Mouse (Mus musculus) forebrain, embryonic 12.5 days (tissue): ENCODE measurements at regions not wholly inside any gene's neighbourhood (a gene's known extent, or its start where the extent isn't known, plus 50 kb on each side); places are given as distances from the start of the nearest gene placed in this dataset. TPM values are rescaled to one million over a fixed set of nuclear protein-coding genes. Genes with fewer than 3 reads are reported as not detected.

ENCODE experiments used
- ATAC-seq: fragments of 200-750 bp; cut with Nextera tagmentation; 2 replicates; pipeline ENCODE4 v1.8.0; 2017; ENCODE audit warnings: moderate TSS enrichment; ENCODE audit not compliant: low FRiP score
- H3K27ac ChIP-seq: fragments of 300-500 bp; sonication (generic); 2 replicates; pipeline ENCODE4 v1.5.1; 2016; ENCODE audit warnings: mild to moderate bottlenecking
- H3K27me3 ChIP-seq: fragments of 300-500 bp; sonication (generic); 2 replicates; pipeline ENCODE4 v1.6.1; 2016; ENCODE audit warnings: mild to moderate bottlenecking
- H3K36me3 ChIP-seq: fragments of 300-500 bp; sonication (generic); replicated peaks from 2 replicates; pipeline ENCODE4 v1.6.1; 2016; ENCODE audit warnings: mild to moderate bottlenecking
- H3K4me1 ChIP-seq: fragments of 300-500 bp; sonication (generic); 2 replicates; pipeline ENCODE4 v1.6.1; 2016
- H3K4me2 ChIP-seq: fragments of 300-500 bp; sonication (generic); 2 replicates; pipeline ENCODE4 v1.6.1; 2016; ENCODE audit warnings: mild to moderate bottlenecking, moderate library complexity
- H3K4me3 ChIP-seq: fragments of 300-500 bp; sonication (generic); replicated peaks from 2 replicates; pipeline ENCODE4 v1.5.1; 2016; ENCODE audit warnings: mild to moderate bottlenecking
- H3K9ac ChIP-seq: fragments of 300-500 bp; sonication (generic); 2 replicates; pipeline ENCODE4 v1.6.1; 2016; ENCODE audit warnings: mild to moderate bottlenecking
- H3K9me3 ChIP-seq: fragments of 300-500 bp; sonication (generic); 2 replicates; pipeline ENCODE4 v1.6.1; 2016
- WGBS: fragments of 180-500 bp; shearing (Covaris S2); methylation state at CpG from one replicate; pipeline ENCODE4 v1.1.7; 2016; 5-methylcytosine and 5-hydroxymethylcytosine counted together
- microRNA-seq: library from miRNA; unstranded; fragments of <30 nt; microRNA quantifications from one replicate; pipeline ENCODE4, GENCODE M21; 2017

GRCm38 (mm10) chr3:38538309-38538708 is 53.7 kb upstream of the Ankrd50 start:
- 71% methylated on average over 2 of the region's 2 CpGs for WGBS
- Histone ChIP-seq H3K9ac (no peak overlapping the region), H3K9me3 (no peaks in the 10 kb centered on the region), H3K4me2 (no peak overlapping the region), H3K27ac (no peak overlapping the region), H3K27me3 (no peaks in the 10 kb centered on the region), H3K4me3 (no peak overlapping the region), H3K36me3 (no peaks in the 10 kb centered on the region), H3K4me1 (no peaks in the 10 kb centered on the region)
- no peak for ATAC-seq

- H3K36me3 ChIP-seq, result no peaks in the 10 kb centered on the region
- H3K27ac ChIP-seq, result no peak overlapping the region
- H3K4me1 ChIP-seq, result no peaks in the 10 kb centered on the region
- no peak overlapping the region for H3K9ac ChIP-seq
- ATAC-seq, result no peak
- no peak overlapping the region for H3K4me3 ChIP-seq
- no peak overlapping the region for H3K4me2 ChIP-seq
- H3K27me3 ChIP-seq, result no peaks in the 10 kb centered on the region
- no peaks in the 10 kb centered on the region for H3K9me3 ChIP-seq
Observed at GRCm38 (mm10) chr3:38537770-38538169, 53.1 kb upstream of the Ankrd50 start.

Small RNA genes lying in the stretch of these regions (microRNA-seq; reads per million reads assigned to microRNA genes)
- not detected for gene Gm24462
